Mouse (Mus musculus): ENCODE data around the gene Gpr141. TPM values are rescaled to one million over a fixed set of nuclear protein-coding genes. Genes with fewer than 3 reads are reported as not detected.

Gene Gpr141
- polyA plus RNA-seq, 1 experiment from 2014 or later, result 0.08 TPM

DNA sequence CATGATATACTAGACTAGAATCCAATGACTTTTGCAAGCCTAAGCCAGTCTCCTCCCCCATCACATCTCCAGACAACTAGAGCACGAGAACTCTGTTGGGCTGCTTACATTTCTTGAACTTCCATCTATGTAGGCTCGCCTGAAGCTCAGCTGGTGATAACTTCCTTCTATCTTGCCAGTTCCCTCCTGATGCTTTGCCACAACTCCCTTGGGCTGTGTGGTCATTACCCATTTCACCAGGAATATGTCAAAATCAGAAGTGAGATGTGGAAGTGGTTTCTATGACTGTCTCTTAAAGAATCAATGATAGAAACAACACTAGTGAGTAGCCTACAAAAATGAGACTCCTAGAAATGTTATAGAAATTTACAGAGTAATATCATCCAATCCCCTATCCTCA lies 56.9 kb downstream of the Gpr141 start:
- Histone ChIP-seq H3K9ac (ENCODE audit: low read length) (no peak overlapping the region), H3K9me3 (ENCODE audit: control insufficient read depth, low read length) (no peaks in the 10 kb centered on the region), H3K27me3 (ENCODE audit: control insufficient read depth, insufficient read depth, low read length) (no peaks in the 10 kb centered on the region), H3K27ac (replicated peaks; ENCODE audit: low read depth, low read length) (no peak overlapping the region), H3K4me2 (ENCODE audit: low read depth, severe bottlenecking) (no peak overlapping the region), H3K4me3 (ENCODE audit: low read depth, low read length) (no peak overlapping the region), H3K36me3 (ENCODE audit: control insufficient read depth, insufficient read depth, low read length) (no peaks in the 10 kb centered on the region), H3K4me1 (ENCODE audit: control insufficient read depth, insufficient read depth, low read length) (no peaks in the 10 kb centered on the region)
- 84% methylated on average over 2 of the region's 2 CpGs for WGBS
- no peak for ATAC-seq (ENCODE audit: insufficient number of reproducible peaks, low FRiP score, low TSS enrichment, low read depth)
- DNase-seq (ENCODE audit: low spot score), result no peak

DNA sequence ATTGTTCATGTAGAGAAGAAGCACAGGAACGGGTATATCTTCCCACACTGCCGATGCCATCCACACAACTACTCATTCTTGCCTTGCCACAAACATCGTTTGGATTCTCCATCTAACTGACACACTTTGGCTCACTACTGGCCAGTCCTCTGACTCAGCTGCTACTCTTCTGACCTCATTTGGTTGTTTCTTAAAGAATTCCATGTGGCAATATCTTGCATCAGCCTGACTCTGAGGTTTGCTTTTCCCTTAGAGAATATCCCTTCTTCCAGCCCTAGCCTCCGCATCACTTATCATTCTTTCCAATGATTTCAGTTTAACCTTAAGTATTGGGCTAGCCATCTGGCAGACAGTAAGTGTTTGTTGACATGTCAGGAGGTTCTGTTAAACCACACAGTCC lies 59.8 kb downstream of the Gpr141 start:
- Histone ChIP-seq H3K27ac (replicated peaks; ENCODE audit: low read depth, low read length) (no peak overlapping the region), H3K4me3 (ENCODE audit: low read depth, low read length) (no peak overlapping the region), H3K27me3 (ENCODE audit: control insufficient read depth, insufficient read depth, low read length) (no peaks in the 10 kb centered on the region), H3K4me2 (ENCODE audit: low read depth, severe bottlenecking) (no peak overlapping the region), H3K9me3 (ENCODE audit: control insufficient read depth, low read length) (no peaks in the 10 kb centered on the region), H3K36me3 (ENCODE audit: control insufficient read depth, insufficient read depth, low read length) (no peaks in the 10 kb centered on the region), H3K4me1 (ENCODE audit: control insufficient read depth, insufficient read depth, low read length) (no peaks in the 10 kb centered on the region), H3K9ac (ENCODE audit: low read length) (no peak overlapping the region)
- DNase-seq (ENCODE audit: low spot score) (no peak), ATAC-seq (ENCODE audit: insufficient number of reproducible peaks, low FRiP score, low TSS enrichment, low read depth) (no peak)
- WGBS, result 92% methylated on average over 4 of the region's 4 CpGs

DNA sequence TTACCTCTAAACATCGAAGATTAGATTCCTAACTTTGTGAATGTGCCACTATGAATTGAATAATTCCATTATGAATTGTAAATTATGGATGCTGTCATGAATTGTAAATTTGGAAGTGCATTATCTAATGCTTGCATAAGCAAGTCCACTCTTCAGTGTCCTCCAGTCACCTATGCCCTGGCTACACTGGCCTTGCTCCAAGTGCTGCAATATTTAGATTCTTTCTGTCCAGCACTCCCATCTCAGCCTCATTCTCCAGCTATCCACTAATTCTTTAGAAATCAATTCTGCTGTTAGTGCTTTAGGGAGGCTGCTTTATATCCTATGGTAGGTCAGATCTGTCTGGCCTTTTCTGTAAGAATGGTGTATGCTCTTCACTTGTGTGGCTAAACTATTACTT lies 60.8 kb downstream of the Gpr141 start:
- 95% methylated on average over 1 of the region's 1 CpGs for WGBS
- ATAC-seq (ENCODE audit: insufficient number of reproducible peaks, low FRiP score, low TSS enrichment, low read depth), result no peak

GRCm38 (mm10) chr13:19745741-19746140 lies 78.3 kb downstream of the Gpr141 start:
- Histone ChIP-seq H3K4me3 (ENCODE audit: low read depth, low read length) (no peak overlapping the region), H3K4me1 (ENCODE audit: control insufficient read depth, insufficient read depth, low read length) (no peaks in the 10 kb centered on the region), H3K27ac (replicated peaks; ENCODE audit: low read depth, low read length) (no peak overlapping the region), H3K9ac (ENCODE audit: low read length) (no peak overlapping the region), H3K36me3 (ENCODE audit: control insufficient read depth, insufficient read depth, low read length) (no peaks in the 10 kb centered on the region), H3K4me2 (ENCODE audit: low read depth, severe bottlenecking) (no peak overlapping the region), H3K27me3 (ENCODE audit: control insufficient read depth, insufficient read depth, low read length) (no peaks in the 10 kb centered on the region), H3K9me3 (ENCODE audit: control insufficient read depth, low read length) (no peaks in the 10 kb centered on the region)
- no peak for ATAC-seq (ENCODE audit: insufficient number of reproducible peaks, low FRiP score, low TSS enrichment, low read depth)
- 78% methylated on average over 2 of the region's 2 CpGs for WGBS
- DNase-seq (ENCODE audit: low spot score), result no peak

More for the DNA sequence above, 60.8 kb downstream of the Gpr141 start:
- H3K36me3 ChIP-seq (ENCODE audit: control insufficient read depth, insufficient read depth, low read length), result no peaks in the 10 kb centered on the region
- H3K9ac ChIP-seq (ENCODE audit: low read length), result no peak overlapping the region
- H3K4me3 ChIP-seq (ENCODE audit: low read depth, low read length), result no peak overlapping the region
- no peak overlapping the region for H3K27ac ChIP-seq (replicated peaks; ENCODE audit: low read depth, low read length)
- no peak for DNase-seq (ENCODE audit: low spot score)
- H3K27me3 ChIP-seq (ENCODE audit: control insufficient read depth, insufficient read depth, low read length), result no peaks in the 10 kb centered on the region
- no peaks in the 10 kb centered on the region for H3K4me1 ChIP-seq (ENCODE audit: control insufficient read depth, insufficient read depth, low read length)
- H3K9me3 ChIP-seq (ENCODE audit: control insufficient read depth, low read length), result no peaks in the 10 kb centered on the region
- no peak overlapping the region for H3K4me2 ChIP-seq (ENCODE audit: low read depth, severe bottlenecking)

GRCm38 (mm10) chr13:19744536-19744935 lies 79.5 kb downstream of the Gpr141 start:
- 93% methylated on average over 5 of the region's 5 CpGs for WGBS
- H3K4me1 ChIP-seq (ENCODE audit: control insufficient read depth, insufficient read depth, low read length), result no peaks in the 10 kb centered on the region
- DNase-seq (ENCODE audit: low spot score) (no peak), ATAC-seq (ENCODE audit: insufficient number of reproducible peaks, low FRiP score, low TSS enrichment, low read depth) (no peak)
- H3K27ac ChIP-seq (replicated peaks; ENCODE audit: low read depth, low read length), result no peak overlapping the region
- no peaks in the 10 kb centered on the region for H3K9me3 ChIP-seq (ENCODE audit: control insufficient read depth, low read length)
- H3K27me3 ChIP-seq (ENCODE audit: control insufficient read depth, insufficient read depth, low read length), result no peaks in the 10 kb centered on the region
- no peak overlapping the region for H3K4me3 ChIP-seq (ENCODE audit: low read depth, low read length)
- no peak overlapping the region for H3K4me2 ChIP-seq (ENCODE audit: low read depth, severe bottlenecking)
- H3K36me3 ChIP-seq (ENCODE audit: control insufficient read depth, insufficient read depth, low read length), result no peaks in the 10 kb centered on the region
- no peak overlapping the region for H3K9ac ChIP-seq (ENCODE audit: low read length)

DNA sequence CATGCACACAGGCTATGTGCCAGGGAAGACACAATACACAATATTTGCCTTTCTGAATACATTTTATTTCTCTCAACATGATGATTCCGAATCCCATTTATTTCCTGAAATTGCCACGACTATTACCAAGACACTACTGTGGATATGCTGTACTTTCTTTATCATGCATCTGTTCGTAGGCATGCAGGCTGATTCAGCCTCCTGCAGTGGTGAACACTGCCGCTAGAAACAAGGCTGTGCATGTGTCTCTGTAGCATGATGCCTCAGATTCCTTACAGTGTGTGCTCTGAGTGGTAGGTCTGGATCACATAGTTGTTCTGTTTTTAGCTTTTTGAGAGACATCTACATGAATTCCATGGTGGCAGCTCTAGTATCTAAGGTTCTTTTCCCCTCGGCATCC lies 89.5 kb downstream of the Gpr141 start:
- no peaks in the 10 kb centered on the region for H3K36me3 ChIP-seq (ENCODE audit: control insufficient read depth, insufficient read depth, low read length)
- H3K27ac ChIP-seq (replicated peaks; ENCODE audit: low read depth, low read length), result no peak overlapping the region
- no peak overlapping the region for H3K9ac ChIP-seq (ENCODE audit: low read length)

DNA sequence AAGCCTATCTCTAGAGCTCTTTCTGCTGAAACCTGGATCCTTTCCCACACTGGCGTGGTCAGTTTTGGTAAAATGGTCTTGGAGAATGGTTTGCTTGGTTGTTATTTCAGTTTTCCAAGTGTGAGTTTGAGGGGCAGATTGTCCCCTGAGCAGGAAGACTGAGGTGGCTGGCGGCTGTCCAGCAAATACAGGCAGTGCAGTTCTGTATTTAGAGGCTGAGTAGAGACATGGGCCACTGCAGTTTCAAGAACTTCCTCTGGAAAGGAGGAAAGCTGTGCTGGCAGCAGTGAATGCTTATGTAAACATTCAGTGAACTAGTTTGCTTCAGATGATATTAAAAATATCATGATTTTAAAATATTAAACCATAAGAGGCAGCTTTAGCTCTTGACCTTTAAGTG lies 93.2 kb downstream of the Gpr141 start:
- Histone ChIP-seq H3K27ac (replicated peaks; ENCODE audit: low read depth, low read length) (no peak overlapping the region), H3K27me3 (ENCODE audit: control insufficient read depth, insufficient read depth, low read length) (no peaks in the 10 kb centered on the region), H3K4me1 (ENCODE audit: control insufficient read depth, insufficient read depth, low read length) (no peaks in the 10 kb centered on the region), H3K36me3 (ENCODE audit: control insufficient read depth, insufficient read depth, low read length) (no peaks in the 10 kb centered on the region), H3K4me2 (ENCODE audit: low read depth, severe bottlenecking) (no peak overlapping the region), H3K4me3 (ENCODE audit: low read depth, low read length) (no peak overlapping the region), H3K9ac (ENCODE audit: low read length) (no peak overlapping the region), H3K9me3 (ENCODE audit: control insufficient read depth, low read length) (no peaks in the 10 kb centered on the region)
- DNase-seq (ENCODE audit: low spot score) (no peak), ATAC-seq (ENCODE audit: insufficient number of reproducible peaks, low FRiP score, low TSS enrichment, low read depth) (no peak)
- WGBS, result 81% methylated on average over 2 of the region's 2 CpGs

More for the DNA sequence above, 89.5 kb downstream of the Gpr141 start:
- Histone ChIP-seq H3K9me3 (ENCODE audit: control insufficient read depth, low read length) (no peaks in the 10 kb centered on the region), H3K4me1 (ENCODE audit: control insufficient read depth, insufficient read depth, low read length) (no peaks in the 10 kb centered on the region), H3K27me3 (ENCODE audit: control insufficient read depth, insufficient read depth, low read length) (no peaks in the 10 kb centered on the region), H3K4me2 (ENCODE audit: low read depth, severe bottlenecking) (no peak overlapping the region), H3K4me3 (ENCODE audit: low read depth, low read length) (no peak overlapping the region)
- no peak for ATAC-seq (ENCODE audit: insufficient number of reproducible peaks, low FRiP score, low TSS enrichment, low read depth)
- DNase-seq (ENCODE audit: low spot score), result no peak
- 92% methylated on average over 5 of the region's 5 CpGs for WGBS

DNA sequence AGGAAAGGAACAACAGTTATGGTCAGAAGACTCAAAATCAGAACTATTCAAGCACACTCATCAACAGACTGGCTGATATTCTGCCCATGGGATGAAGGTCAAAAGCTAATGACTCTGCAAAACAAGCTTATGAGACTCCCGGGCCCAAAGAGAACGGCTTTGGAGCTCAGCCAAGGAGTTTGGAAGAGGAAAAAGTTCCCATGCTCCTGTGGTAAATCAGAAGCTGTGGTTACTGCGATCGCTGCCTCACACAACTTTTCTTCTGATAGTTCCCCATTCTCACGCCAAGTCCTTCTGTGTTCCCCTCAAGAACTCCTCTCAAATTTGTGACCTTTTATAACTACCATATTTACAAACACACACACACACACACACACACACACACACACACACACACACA lies 105.1 kb downstream of the Gpr141 start:
- Histone ChIP-seq H3K4me2 (ENCODE audit: low read depth, severe bottlenecking) (no peak overlapping the region), H3K4me1 (ENCODE audit: control insufficient read depth, insufficient read depth, low read length) (no peaks in the 10 kb centered on the region), H3K27ac (replicated peaks; ENCODE audit: low read depth, low read length) (no peak overlapping the region), H3K9ac (ENCODE audit: low read length) (no peak overlapping the region), H3K9me3 (ENCODE audit: control insufficient read depth, low read length) (no peaks in the 10 kb centered on the region), H3K27me3 (ENCODE audit: control insufficient read depth, insufficient read depth, low read length) (no peaks in the 10 kb centered on the region), H3K36me3 (ENCODE audit: control insufficient read depth, insufficient read depth, low read length) (no peaks in the 10 kb centered on the region), H3K4me3 (ENCODE audit: low read depth, low read length) (no peak overlapping the region)
- WGBS, result 94% methylated on average over 5 of the region's 5 CpGs
- DNase-seq (ENCODE audit: low spot score), result no peak
- no peak for ATAC-seq (ENCODE audit: insufficient number of reproducible peaks, low FRiP score, low TSS enrichment, low read depth)

DNA sequence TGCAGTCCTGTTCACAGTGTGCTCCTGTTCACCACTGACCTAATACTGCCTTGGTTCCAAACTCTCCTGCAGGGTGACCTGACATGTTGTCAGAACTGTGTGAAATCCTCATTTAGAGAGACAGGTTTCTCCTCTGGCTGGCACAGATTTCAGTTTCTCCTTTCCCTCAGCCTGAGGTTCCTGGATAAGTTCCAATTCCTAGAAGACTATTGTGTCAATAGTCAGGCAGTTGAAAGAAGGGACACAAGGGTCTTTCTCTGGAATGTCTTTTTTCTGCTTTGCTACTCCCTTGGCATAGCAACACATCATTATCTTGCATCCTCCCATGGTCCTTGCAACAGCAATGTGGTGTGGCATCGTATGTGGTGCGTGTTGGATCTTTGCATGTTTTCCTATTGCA lies 106.9 kb downstream of the Gpr141 start:
- H3K4me2 ChIP-seq (ENCODE audit: low read depth, severe bottlenecking), result no peak overlapping the region
- no peaks in the 10 kb centered on the region for H3K27me3 ChIP-seq (ENCODE audit: control insufficient read depth, insufficient read depth, low read length)
- H3K9ac ChIP-seq (ENCODE audit: low read length), result no peak overlapping the region
- H3K36me3 ChIP-seq (ENCODE audit: control insufficient read depth, insufficient read depth, low read length), result no peaks in the 10 kb centered on the region
- ATAC-seq (ENCODE audit: insufficient number of reproducible peaks, low FRiP score, low TSS enrichment, low read depth) (no peak), DNase-seq (ENCODE audit: low spot score) (no peak)
- no peak overlapping the region for H3K4me3 ChIP-seq (ENCODE audit: low read depth, low read length)
- no peaks in the 10 kb centered on the region for H3K4me1 ChIP-seq (ENCODE audit: control insufficient read depth, insufficient read depth, low read length)
- H3K9me3 ChIP-seq (ENCODE audit: control insufficient read depth, low read length), result no peaks in the 10 kb centered on the region
- 92% methylated on average over 2 of the region's 2 CpGs for WGBS
- H3K27ac ChIP-seq (replicated peaks; ENCODE audit: low read depth, low read length), result no peak overlapping the region
